Mouse (Mus musculus) large intestine, adult 2 months (tissue): ENCODE data around the gene Rnpepl1. TPM values are rescaled to one million over a fixed set of nuclear protein-coding genes. Genes with fewer than 3 reads are reported as not detected.
"Not testable (repeated sequence)": the region's sequence is repeated elsewhere in the genome, so short reads cannot be mapped to it uniquely, and the experiment has no call there.

ENCODE experiments used
- DNase-seq: peaks from one replicate; pipeline ENCODE4 v3.0.0-alpha.2; 2012; ENCODE audit warnings: low read depth, low spot score
- WGBS: fragments of 180-500 bp; shearing (Covaris S2); methylation state at CpG from one replicate; pipeline ENCODE4 v1.1.7; 2018; 5-methylcytosine and 5-hydroxymethylcytosine counted together
- polyA plus RNA-seq: library from polyadenylated mRNA; depleted of rRNA; stranded (reverse); fragments of >200 nt; gene quantifications from 2 replicates; pipeline ENCODE4 v1.2.3, GENCODE M21; 2012

The Rnpepl1 gene
- polyA plus RNA-seq, 1 experiment = 147 TPM

DNA sequence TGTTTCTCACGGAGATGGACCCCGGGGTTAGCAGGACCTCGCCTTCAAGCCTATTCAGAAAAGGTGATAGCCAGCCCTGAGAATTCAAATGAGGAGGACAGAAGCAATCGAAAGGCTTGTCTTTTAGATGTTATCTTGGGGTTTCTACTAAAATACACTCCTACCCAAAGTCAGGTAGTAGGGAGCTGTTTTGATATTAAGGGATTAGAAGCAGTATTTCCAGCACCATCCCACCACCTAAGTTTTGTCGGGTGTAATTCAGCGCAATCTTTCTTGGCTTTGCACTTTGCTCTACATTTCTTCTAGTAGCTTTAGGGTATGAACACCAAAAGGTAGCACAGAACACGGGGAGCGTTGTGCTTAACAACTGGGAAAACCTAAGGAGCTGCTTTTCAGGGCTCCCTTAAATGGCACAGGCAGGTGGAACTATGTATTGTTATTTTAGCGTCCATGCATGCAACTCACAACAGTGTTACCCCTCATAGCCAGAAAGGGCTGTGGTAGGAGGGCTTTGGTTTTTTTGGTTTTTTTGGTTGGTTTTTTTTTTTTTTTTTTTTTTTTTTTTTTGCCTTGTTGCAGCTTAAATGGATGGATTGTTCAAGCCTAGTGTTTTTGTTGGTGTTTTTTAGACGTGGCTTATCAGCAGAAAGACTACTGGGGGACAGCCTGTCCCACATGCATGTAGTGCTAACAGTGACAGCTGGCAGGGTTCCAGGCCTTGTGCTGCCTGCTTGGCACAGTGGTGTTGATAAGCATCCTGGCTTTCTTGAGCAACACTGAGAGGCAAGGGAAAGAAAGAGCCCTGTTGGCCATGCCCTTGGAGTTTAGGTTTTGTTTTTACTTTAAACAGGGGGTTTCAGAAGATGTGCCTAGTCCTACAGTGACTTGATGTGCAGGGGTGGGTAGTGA is 24.7 kb downstream of the Rnpepl1 start:
- WGBS = 4% methylated on average over 10 of the region's 10 CpGs
- DNase-seq = no peak

GRCm38 (mm10) chr1:92935977-92936376 is 25.4 kb downstream of the Rnpepl1 start:
- WGBS = 28% methylated on average over 2 of the region's 2 CpGs
- no peak for DNase-seq

GRCm38 (mm10) chr1:92936467-92936866 is 25.9 kb downstream of the Rnpepl1 start:
- no peak for DNase-seq
- 66% methylated on average over 3 of the region's 3 CpGs for WGBS

DNA sequence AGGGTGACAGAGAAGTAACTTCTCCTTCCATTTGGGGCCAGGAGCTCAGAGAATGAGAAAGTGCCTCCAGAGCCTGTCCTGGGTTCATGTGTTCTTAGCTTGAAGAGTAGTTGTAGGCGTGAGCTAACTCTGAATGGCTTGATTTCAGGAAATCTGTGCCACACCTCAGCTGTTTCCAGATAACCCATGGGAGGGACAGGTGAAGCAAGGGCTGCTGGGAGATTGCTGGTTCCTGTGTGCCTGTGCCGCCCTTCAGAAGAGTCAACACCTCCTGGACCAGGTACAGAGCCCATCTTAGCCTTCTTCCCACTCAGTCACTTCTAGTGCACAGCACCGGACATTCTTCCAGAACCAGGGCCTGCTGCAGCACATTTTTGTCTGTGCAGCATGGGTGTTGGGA is 27.2 kb downstream of the Rnpepl1 start:
- DNase-seq = peak; percentile 76

DNA sequence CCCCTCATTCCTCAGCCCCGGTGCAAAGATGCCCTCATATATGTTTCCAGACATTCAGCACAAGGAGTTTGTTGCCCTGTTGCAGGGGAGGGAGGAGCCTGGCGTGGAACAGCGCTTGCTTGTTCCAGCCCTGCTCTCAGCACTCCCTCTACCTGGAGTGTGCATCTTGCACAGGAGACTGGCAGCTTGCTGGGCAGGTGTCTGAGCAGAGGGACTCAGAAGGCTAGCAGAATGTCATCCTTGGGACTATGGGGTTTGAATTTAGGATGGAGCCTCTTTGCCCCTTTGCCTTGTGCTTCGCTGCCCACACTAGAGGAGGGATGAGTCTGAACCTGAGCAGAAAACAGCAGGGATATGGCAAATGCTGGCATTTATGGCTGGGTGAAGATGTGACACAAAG is 29.2 kb downstream of the Rnpepl1 start:
- DNase-seq = no peak
- WGBS = 93% methylated on average over 4 of the region's 4 CpGs

More for the DNA sequence above, 27.2 kb downstream of the Rnpepl1 start:
- 48% methylated on average over 3 of the region's 3 CpGs for WGBS

DNA sequence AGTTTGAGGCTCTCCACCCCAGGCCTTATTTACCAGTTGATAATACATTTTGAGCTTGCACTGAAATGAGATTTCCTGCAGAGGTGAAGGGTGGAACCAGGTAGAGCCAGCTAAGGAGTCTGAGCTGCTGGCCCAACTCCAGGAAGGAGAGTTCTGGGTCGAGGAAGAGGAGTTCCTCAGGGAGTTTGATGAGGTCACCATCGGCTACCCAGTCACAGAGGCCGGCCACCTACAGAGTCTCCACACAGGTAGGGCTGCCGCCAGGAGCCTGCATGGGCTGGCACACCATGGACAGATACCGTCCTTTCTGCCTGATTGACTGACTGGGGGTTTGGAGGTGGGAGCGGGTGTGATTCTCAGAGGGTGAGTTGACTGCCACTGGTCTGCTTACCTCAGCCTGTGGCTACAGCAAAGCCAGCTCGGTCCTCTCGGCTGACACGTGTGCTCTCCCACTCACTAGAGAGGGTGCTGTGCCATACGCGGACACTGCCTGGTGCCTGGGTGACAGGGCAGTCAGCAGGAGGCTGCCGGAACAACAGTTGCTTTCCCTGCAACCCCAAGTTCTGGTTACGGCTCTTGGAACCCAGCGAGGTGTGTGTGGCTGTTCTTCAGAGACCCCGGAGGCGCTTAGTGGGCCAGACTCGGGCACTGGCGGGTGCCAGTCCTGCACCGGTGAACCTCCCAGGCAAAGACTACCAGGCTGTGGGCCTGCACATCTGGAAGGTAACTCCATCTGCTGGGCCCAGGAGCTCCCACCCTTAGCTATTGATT is 32.8 kb downstream of the Rnpepl1 start:
- 90% methylated on average over 19 of the region's 19 CpGs for WGBS
- DNase-seq = no peak

DNA sequence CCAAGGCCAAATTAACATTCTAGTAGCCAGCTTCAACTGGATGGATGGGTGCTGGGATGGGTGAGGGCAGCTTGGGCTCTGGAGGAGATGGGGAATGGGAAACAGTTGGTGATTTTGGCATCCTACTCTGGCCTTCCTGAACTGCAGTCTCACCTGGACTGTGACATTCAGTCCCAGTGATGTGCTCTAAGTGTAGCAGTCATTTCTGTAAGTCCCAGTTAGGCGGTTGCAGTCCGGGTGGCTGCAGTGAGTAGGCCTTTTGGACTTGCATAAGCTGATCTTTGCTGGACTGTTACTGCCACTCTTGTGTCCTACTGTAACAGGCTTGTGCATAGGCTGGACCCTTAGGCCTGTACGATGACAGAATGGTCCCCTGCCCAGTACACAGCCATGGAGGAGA is 37.4 kb downstream of the Rnpepl1 start:
- whole genome bisulfite sequencing = 97% methylated on average over 3 of the region's 3 CpGs
- no peak for DNase-seq

DNA sequence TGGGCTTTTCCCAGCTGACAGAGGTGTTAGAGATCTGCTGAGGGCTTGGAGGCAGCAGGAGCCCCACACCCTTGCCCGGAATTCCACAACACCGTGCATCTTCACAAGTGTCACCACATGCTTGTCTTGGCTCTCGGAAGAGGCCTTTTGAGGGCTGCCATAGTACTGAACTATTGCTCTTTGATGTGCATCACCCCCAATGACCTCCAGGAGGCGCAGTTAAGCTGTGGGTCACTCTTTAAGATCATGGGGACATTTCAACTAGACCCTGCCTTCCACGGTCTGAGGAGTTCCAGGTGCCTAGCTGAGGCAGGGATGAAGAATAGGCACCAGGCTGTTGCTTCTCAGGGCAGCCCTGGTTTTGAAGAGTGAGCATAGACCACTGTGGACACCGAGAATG is 38.8 kb downstream of the Rnpepl1 start:
- WGBS = 27% methylated on average over 6 of the region's 6 CpGs

GRCm38 (mm10) chr1:92950607-92951006 is 40.0 kb downstream of the Rnpepl1 start, which contains the start of gene Gpr35:
Gene Gpr35, plus strand, starts transcription at chr1:92950865.
- 36% methylated on average over 5 of the region's 5 CpGs for WGBS
- peak; percentile 78 for DNase-seq

More for the DNA sequence above, 38.8 kb downstream of the Rnpepl1 start:
- no peak for DNase-seq

DNA sequence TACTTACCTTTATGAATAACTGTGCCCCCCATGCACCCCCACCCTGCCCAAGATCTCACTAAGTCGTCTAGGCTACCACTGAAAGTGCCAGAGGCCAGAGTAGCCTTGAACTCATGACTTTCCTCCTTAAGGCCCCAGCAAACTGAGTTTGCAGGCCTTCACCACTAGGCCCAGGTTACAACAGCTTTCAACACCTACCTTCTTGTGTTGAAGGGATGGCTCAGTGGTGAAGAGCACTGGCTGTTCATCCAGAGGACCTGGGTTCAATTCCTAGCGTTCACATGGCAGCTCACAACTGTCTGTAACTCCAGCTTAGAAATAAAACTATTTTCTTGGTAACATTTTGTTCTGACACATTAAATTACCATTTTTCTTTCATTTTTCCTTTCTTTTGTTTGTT is 43.1 kb downstream of the Rnpepl1 start:
- no peak for DNase-seq
- 64% methylated on average over 2 of the region's 2 CpGs for WGBS

GRCm38 (mm10) chr1:92956571-92957335 is 46.2 kb downstream of the Rnpepl1 start:
- not testable (repeated sequence) for DNase-seq

GRCm38 (mm10) chr1:92958999-92959398 is 48.4 kb downstream of the Rnpepl1 start:
- WGBS = 23% methylated on average over 1 of the region's 1 CpGs

More at GRCm38 (mm10) chr1:92956571-92957335, 46.2 kb downstream of the Rnpepl1 start:
- 3% methylated on average over 11 of the region's 11 CpGs for WGBS

GRCm38 (mm10) chr1:92970791-92971190 is 60.2 kb downstream of the Rnpepl1 start:
- DNase-seq = not testable (repeated sequence)
- 84% methylated on average over 6 of the region's 6 CpGs for WGBS

More at GRCm38 (mm10) chr1:92958999-92959398, 48.4 kb downstream of the Rnpepl1 start:
- DNase-seq = peak; percentile 80

GRCm38 (mm10) chr1:92971879-92972795 is 61.6 kb downstream of the Rnpepl1 start:
- WGBS = 77% methylated on average over 7 of the region's 7 CpGs
- no peak for DNase-seq

- no peak for DNase-seq
- WGBS = 32% methylated on average over 1 of the region's 1 CpGs
These were observed 62.3 kb downstream of the Rnpepl1 start for GRCm38 (mm10) chr1:92972854-92973253.
